Mouse (Mus musculus) brain, embryonic 14.5 days (tissue): ENCODE data around the gene Cela1.

Source experiments
- CTCF ChIP-seq: fragments of 200-500 bp; IDR thresholded peaks from 2 replicates; pipeline ENCODE4 v1.5.1; 2012; ENCODE audit warnings: inconsistent platforms, mild to moderate bottlenecking, moderate library complexity, borderline replicate concordance; ENCODE audit not compliant: insufficient read depth, insufficient read length; ENCODE audit errors: extremely low read depth
- POLR2A ChIP-seq: fragments of 200-500 bp; IDR thresholded peaks from 2 replicates; pipeline ENCODE4 v1.6.1; 2012; ENCODE audit warnings: mild to moderate bottlenecking, inconsistent platforms, borderline replicate concordance; ENCODE audit not compliant: poor library complexity, insufficient read depth, insufficient read length, severe bottlenecking; ENCODE audit errors: extremely low read depth

- no peak for TF ChIP-seq POLR2A
- TF ChIP-seq CTCF = no peak
Observed at GRCm38 (mm10) chr15:100735953-100736300, 48.2 kb upstream of the Cela1 start.
